Mouse (Mus musculus): ENCODE results near the gene Grcc10.
A peak's percentile ranks its signal among the peaks of the same experiment; 100 is the strongest.

Grcc10 gene

DNA sequence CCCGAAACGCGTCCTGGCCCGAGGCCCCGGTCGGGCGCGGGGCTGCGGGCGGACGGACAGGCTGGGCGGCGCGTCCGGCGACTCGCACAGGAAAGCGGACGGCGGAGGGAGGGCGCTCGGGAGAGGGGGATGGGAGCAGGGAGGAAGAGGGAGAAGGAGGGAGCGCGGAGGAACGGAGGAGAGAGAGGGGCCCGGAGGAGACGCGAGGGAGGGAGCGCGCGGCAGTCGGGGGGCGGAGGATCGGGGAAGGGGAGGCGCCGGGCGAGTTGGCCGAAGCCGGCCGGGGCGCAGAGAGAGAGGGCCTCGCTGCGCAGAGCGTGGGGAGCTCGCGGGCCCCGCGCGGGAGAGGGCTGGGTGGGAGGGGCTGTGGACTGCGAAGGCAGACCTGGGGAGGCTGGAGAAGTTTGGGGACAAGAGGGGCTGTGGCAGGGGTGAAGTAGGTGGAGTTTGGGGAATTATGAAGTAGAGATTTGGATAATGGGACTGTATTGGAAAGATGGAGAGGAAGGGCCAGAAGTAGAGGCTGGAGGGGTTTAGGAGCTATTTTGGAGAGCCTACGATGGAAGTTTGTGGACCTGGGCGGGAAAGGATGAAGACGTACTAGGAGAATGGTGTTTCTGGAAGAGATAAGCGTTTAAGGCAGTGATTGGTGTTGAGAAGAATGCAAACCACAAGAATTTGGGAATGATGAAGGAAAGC lies 15.6 kb upstream of the Grcc10 start:
- DNase-seq (ENCODE audit: low read depth), result no peak

GRCm38 (mm10) chr6:124755831-124756595 lies 14.8 kb upstream of the Grcc10 start, which contains the start of the genes Gm45234 and Atn1:
Gene Gm45234 (minus strand): TSS chr6:124756021.
Gene Atn1 (minus strand): TSS chr6:124756524.
- DNase-seq (ENCODE audit: low read depth), result no peak

GRCm38 (mm10) chr6:124755306-124755705 lies 14.1 kb upstream of the Grcc10 start:
- DNase-seq (ENCODE audit: low read depth), result no peak

GRCm38 (mm10) chr6:124753861-124754260 lies 12.7 kb upstream of the Grcc10 start:
- no peak for DNase-seq (ENCODE audit: low read depth)

DNA sequence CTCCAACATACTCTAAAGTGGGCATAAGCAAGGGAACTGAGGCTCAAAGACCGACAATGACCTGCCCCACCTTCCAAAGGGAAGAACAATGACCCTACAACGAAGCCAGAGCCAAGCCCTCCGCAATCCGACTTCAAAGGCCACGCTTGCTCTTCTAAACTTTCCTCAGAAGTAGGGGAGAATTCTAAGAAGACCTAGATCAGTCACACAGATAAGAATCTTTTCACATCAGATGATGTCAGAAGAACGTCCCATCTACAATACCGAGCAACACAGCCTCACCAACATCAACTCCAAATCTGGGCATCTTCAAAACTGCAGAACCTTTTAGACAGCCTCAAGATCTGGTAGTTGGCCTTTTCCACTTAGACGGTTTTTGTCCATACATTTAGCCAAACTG lies 9.2 kb upstream of the Grcc10 start:
- DNase-seq (ENCODE audit: low read depth), result no peak

GRCm38 (mm10) chr6:124746654-124747632 lies 5.8 kb upstream of the Grcc10 start:
- no peak for DNase-seq (ENCODE audit: low read depth)

- DNase-seq (ENCODE audit: low read depth), result no peak
Observed at GRCm38 (mm10) chr6:124746296-124746605, 5.1 kb upstream of the Grcc10 start.

DNA sequence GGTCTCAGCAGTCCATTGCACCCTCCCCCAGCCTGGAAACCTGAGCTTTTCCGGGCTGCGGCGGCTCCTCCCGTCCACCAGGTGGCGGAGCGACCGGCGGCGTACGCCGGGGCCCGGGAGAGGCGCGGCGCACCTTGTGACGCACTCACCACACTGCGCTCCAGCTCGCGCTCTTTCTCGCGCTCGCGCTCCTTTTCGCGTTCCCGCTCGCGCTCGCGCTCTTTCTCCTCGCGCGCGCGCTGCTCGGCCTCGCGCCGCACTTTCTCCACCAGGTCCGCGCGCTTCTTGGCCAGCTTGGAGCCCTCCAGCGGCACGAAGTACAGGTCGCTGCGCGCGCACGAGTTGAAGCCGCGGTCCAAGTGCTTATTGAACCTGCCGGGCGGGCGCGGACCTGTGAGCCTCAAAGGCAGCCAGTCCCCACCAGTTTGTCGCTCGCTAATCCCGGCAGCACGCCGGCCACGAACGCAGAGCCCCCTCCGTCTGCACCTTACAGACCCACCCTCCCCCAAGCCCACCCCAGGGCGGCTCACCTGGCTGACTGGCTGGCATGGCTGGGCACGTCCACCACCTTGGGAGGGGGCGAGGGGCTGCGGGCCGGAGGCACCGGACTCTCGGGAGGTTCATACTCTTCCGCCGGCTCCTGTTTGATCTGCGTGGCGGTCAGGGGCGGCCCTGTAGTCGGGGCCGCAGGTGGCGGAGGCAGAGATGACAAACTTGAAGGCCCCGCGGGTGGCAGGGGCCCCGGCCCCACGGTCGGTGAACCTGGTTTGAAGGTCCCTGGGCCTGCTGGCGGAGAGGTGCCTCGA lies 4.5 kb upstream of the Grcc10 start:
- peak; percentile 93 for DNase-seq (ENCODE audit: low read depth)

GRCm38 (mm10) chr6:124744755-124745321 lies 3.7 kb upstream of the Grcc10 start:
- DNase-seq (ENCODE audit: low read depth), result no peak

DNA sequence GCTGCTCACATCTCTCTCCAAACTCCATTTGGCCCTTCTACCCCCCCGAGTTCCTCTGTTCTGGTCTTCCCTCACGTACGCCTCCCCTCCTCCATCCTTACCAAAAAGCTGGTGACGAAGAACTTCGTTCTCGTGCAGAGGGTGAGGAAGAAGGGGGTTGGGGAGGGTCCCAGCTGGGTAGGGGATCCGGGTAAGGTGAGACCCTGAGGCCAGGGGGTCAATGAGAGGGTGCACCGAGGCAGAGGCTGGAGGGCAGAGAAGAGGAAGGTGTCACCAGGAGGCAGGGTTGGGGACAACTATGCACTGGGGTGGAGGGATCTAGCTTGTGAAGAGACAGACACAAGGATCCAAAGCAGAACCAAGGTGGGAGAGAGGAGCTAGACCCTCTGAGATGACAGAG lies 2.5 kb upstream of the Grcc10 start:
- DNase-seq (ENCODE audit: low read depth), result no peak

DNA sequence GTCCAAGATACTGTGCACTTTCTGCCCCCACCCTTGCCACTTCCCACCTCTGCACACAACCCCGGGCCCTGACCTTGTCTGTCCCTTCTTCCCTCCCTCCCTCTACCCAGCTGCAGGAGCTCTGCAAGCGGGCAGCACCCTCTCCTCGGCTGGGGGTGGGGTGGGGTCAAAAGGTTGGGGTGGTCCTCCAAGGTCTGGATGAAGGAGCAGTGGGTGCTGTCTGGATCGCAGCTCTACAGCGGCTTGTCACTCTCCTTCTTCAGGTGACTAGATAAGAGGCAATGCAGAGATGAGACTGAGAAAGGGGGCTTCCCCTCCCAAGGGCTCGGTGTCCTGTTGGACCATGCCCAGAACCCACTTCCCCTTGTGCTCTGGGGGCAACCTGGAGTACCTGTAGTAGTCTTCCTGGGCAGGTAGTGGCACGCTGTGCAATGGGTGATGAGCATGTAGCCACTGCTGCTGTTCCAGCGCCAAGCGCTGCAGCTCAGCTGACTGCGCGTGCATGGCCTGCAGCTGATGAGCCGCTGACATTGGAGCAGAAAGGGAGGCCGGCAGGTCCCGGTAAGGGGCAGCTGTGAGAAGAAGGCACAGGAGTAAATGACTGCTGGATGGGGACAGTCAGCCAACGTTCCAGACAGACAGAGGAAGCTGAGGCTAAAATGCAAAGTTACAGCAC lies 1.8 kb upstream of the Grcc10 start:
- DNase-seq (ENCODE audit: low read depth), result no peak

GRCm38 (mm10) chr6:124741842-124742241 lies 668 bp upstream of the Grcc10 start:
- no peak for DNase-seq (ENCODE audit: low read depth)

GRCm38 (mm10) chr6:124740211-124740887 lies 825 bp downstream of the Grcc10 start:
- DNase-seq (ENCODE audit: low read depth), result peak; percentile 65

DNA sequence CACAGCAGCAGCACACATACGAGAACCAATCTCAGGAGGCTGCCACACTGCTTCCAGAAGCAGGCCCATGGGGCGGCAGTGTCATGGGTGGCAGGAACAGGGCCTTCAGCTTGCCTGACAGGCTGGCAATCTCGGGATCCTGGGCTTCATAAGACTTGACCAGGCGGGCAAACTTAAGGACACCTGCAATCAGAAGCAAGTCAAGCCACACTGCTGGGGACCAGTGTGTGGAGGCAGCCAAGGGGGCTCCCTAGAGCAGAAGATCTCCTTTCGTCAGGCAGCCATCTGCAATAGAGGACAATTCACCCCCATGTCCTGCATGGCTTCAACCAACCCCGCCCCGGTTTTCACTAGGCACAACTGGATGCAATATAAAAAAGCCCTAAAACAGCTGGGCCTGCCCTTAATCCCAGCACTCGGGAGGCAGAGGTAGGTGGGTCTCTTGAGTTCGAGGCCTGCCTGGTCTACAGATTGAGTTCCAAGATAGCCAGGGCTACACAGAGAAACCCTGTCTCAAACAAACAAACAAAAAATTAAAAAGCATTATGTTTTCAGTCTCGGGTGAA lies 1.9 kb downstream of the Grcc10 start:
- no peak for DNase-seq (ENCODE audit: low read depth)

DNA sequence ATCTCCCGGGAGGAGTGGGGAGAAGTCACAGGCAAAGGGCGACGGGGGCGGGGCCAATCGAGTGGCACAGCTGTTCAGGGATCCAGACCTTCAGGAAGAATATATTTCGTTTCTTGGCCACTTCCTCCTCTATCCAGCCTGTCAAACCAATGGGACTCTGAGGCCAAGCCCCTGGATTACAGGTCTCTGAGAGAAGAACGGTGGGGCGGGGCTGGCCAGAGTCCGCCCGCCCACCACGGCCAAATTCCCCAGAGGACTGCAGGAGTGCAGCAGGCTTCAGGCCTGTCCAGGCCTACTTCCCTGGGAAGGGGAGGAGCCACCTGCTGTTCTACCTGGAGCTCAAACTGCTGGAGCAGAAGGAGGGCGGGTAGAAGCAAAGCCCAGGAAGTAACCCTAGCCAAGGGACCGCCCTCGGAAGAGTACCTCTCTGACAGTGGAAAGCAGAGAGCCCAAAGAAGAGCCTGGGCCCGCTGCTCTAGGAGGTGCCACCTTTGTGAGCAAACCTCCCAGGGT lies 2.6 kb downstream of the Grcc10 start, which contains the start of gene Ptpn6:
TSS of gene Ptpn6 (minus strand) at position 204 of the 513 bp plus-strand sequence.
- no peak for DNase-seq (ENCODE audit: low read depth)

- DNase-seq (ENCODE audit: low read depth), result no peak
Observed at GRCm38 (mm10) chr6:124737040-124737439, 4.1 kb downstream of the Grcc10 start.

- DNase-seq (ENCODE audit: low read depth), result no peak
Observed at GRCm38 (mm10) chr6:124734417-124734816, 6.8 kb downstream of the Grcc10 start.

- DNase-seq (ENCODE audit: low read depth), result no peak
Observed at GRCm38 (mm10) chr6:124732476-124733370, 8.5 kb downstream of the Grcc10 start.

Measured in c-Kit-positive CD71-positive TER-119-negative erythroid progenitor cells, embryonic 14.5 days (primary cell).